Mouse (Mus musculus) hindbrain, postnatal 0 days (tissue): ENCODE results near the gene AC129217.1. TPM values are rescaled to one million over a fixed set of nuclear protein-coding genes. Genes with fewer than 3 reads are reported as not detected.
A peak's percentile ranks its signal among the peaks of the same experiment; 100 is the strongest.
"Not testable (repeated sequence)": the region's sequence is repeated elsewhere in the genome, so short reads cannot be mapped to it uniquely, and the experiment has no call there.

Experiments
- ATAC-seq: fragments of 200-750 bp; cut with Nextera tagmentation; 2 replicates; pipeline ENCODE4 v1.8.0; 2017; ENCODE audit warnings: mild to moderate bottlenecking, moderate TSS enrichment, moderate library complexity
- DNase-seq: peaks from one replicate; pipeline ENCODE4 v3.0.0-alpha.2; 2015; ENCODE audit warnings: low spot score
- H3K27ac ChIP-seq: fragments of 300-500 bp; sonication (generic); 2 replicates; pipeline ENCODE4 v1.5.1; 2014; ENCODE audit warnings: mild to moderate bottlenecking
- H3K27me3 ChIP-seq: fragments of 300-500 bp; sonication (generic); 2 replicates; pipeline ENCODE4 v1.6.1; 2014; ENCODE audit warnings: low read length, mixed read lengths; ENCODE audit not compliant: insufficient read depth
- H3K36me3 ChIP-seq: fragments of 300-500 bp; sonication (generic); 2 replicates; pipeline ENCODE4 v1.6.1; 2014; ENCODE audit warnings: low read length, mixed read lengths; ENCODE audit not compliant: insufficient read depth
- H3K4me1 ChIP-seq: fragments of 300-500 bp; sonication (generic); 2 replicates; pipeline ENCODE4 v1.6.1; 2014; ENCODE audit warnings: antibody characterized with exemption, low read length, mixed read lengths; ENCODE audit not compliant: insufficient read depth
- H3K4me2 ChIP-seq: fragments of 300-500 bp; sonication (generic); 2 replicates; pipeline ENCODE4 v1.6.1; 2014; ENCODE audit warnings: low read depth, mild to moderate bottlenecking, low read length, moderate library complexity, mixed read lengths
- H3K4me3 ChIP-seq: fragments of 300-500 bp; sonication (generic); 2 replicates; pipeline ENCODE4 v1.5.1; 2014; ENCODE audit warnings: low read length
- H3K9ac ChIP-seq: fragments of 300-500 bp; sonication (generic); replicated peaks from 2 replicates; pipeline ENCODE4 v1.6.1; 2014; ENCODE audit warnings: mild to moderate bottlenecking, low read length, moderate library complexity, mixed read lengths
- H3K9me3 ChIP-seq: fragments of 300-500 bp; sonication (generic); 2 replicates; pipeline ENCODE4 v1.6.1; 2016; ENCODE audit warnings: low read length, mixed read lengths
- CTCF ChIP-seq: IDR thresholded peaks from 2 replicates; pipeline ENCODE4 v1.5.1; 2016; ENCODE audit warnings: antibody characterized with exemption, control low read depth, low read depth
- WGBS: fragments of 180-500 bp; shearing (Covaris S2); extraction: QIAGEN DNeasy Blood & Tissue Kit; methylation state at CpG from one replicate; pipeline ENCODE4 v1.1.7; 2014; 5-methylcytosine and 5-hydroxymethylcytosine counted together
- polyA plus RNA-seq: library from polyadenylated mRNA; unstranded; fragments of >200 nt; fragmentation: Nextera tagmentation; extraction: Ambion mirVana; gene quantifications from 2 replicates; pipeline ENCODE4 v1.2.1, GENCODE M21; 2015
- total RNA-seq: library from RNA; depleted of rRNA; stranded (reverse); fragments of >200 nt; gene quantifications from 2 replicates; pipeline ENCODE4 v1.2.3, GENCODE M21; 2014

AC129217.1 gene
- total and polyA plus RNA-seq, 2 experiments from 2014 or later = not detected

DNA sequence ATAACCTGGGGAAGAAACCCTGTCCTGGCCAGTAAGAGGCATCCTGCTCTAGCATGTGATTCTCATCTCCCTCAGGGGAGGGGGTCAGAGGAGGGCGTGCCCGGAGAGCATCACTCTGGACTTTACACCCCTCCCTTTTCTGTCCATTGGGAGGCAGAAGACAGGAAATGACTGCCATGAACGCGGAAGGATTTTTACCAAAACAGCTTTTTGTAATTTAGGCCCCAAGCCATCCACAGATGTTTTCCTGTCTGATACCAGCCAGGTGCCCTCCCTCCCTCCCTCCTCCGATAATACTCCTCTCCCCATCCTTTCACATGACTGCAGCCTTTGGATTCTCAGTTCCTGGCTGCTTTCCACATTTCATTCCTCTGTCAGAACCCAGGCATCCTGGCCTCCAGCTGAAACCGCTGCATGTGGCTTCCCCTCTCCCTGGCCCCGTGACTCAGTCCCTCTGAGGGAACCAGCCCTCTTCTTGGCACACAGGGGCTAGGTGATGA, 20.9 kb downstream of the AC129217.1 start, which contains the start of gene Lrrn4cl:
Gene Lrrn4cl, plus strand, starts transcription at position 367 of the 500 bp plus-strand sequence.
- H3K27me3 ChIP-seq = no peaks in the 10 kb centered on the region
- TF ChIP-seq CTCF = peak; percentile 14; the same call in 1 of the 2 replicates
- H3K36me3 ChIP-seq = peaks cover 32% of the 10 kb centered on the region
- DNase-seq (peak; percentile 56), ATAC-seq (peak; percentile 80)
- H3K4me1 ChIP-seq = no peaks in the 10 kb centered on the region
- no peak within 1 kb of the TSS; the same call in 1 of the 2 replicates for H3K9ac ChIP-seq
- H3K4me3 ChIP-seq = no peak within 1 kb of the TSS
- no peaks in the 10 kb centered on the region for H3K9me3 ChIP-seq
- no peak within 1 kb of the TSS for H3K4me2 ChIP-seq
- no peak within 1 kb of the TSS for H3K27ac ChIP-seq
- 20% methylated on average over 7 of the region's 7 CpGs for WGBS

GRCm38 (mm10) chr19:8851639-8852038, 22.1 kb downstream of the AC129217.1 start:
- ATAC-seq (no peak), DNase-seq (no peak)
- H3K27ac ChIP-seq = no peak overlapping the region
- no peaks in the 10 kb centered on the region for H3K4me1 ChIP-seq
- WGBS = 51% methylated on average over 7 of the region's 7 CpGs
- no peaks in the 10 kb centered on the region for H3K9me3 ChIP-seq
- no peak overlapping the region for H3K9ac ChIP-seq
- TF ChIP-seq CTCF = no peak
- H3K4me2 ChIP-seq = no peak overlapping the region
- H3K4me3 ChIP-seq = no peak overlapping the region
- peaks cover 20% of the 10 kb centered on the region for H3K36me3 ChIP-seq
- no peaks in the 10 kb centered on the region for H3K27me3 ChIP-seq

GRCm38 (mm10) chr19:8852236-8852928, 22.8 kb downstream of the AC129217.1 start:
- Histone ChIP-seq H3K4me3 (no peak overlapping the region), H3K4me2 (no peak overlapping the region), H3K36me3 (peaks cover 13% of the 10 kb centered on the region; the same call in 1 of the 2 replicates), H3K4me1 (no peaks in the 10 kb centered on the region), H3K27ac (no peak overlapping the region), H3K9ac (no peak overlapping the region), H3K9me3 (no peaks in the 10 kb centered on the region), H3K27me3 (no peaks in the 10 kb centered on the region)
- WGBS = 66% methylated on average over 10 of the region's 10 CpGs
- DNase-seq (no peak), ATAC-seq (no peak)
- TF ChIP-seq CTCF = no peak

- no peak overlapping the region for H3K27ac ChIP-seq
- H3K9ac ChIP-seq = no peak overlapping the region
- H3K36me3 ChIP-seq = peaks cover 9% of the 10 kb centered on the region; the same call in 1 of the 2 replicates
- H3K4me2 ChIP-seq = no peak overlapping the region
- ATAC-seq = no peak
- TF ChIP-seq CTCF = no peak
- DNase-seq = no peak
- 77% methylated on average over 3 of the region's 3 CpGs for WGBS
- no peak overlapping the region for H3K4me3 ChIP-seq
- no peaks in the 10 kb centered on the region for H3K9me3 ChIP-seq
- H3K27me3 ChIP-seq = no peaks in the 10 kb centered on the region
- no peaks in the 10 kb centered on the region for H3K4me1 ChIP-seq
These were observed 23.5 kb downstream of the AC129217.1 start for GRCm38 (mm10) chr19:8853117-8853516.

DNA sequence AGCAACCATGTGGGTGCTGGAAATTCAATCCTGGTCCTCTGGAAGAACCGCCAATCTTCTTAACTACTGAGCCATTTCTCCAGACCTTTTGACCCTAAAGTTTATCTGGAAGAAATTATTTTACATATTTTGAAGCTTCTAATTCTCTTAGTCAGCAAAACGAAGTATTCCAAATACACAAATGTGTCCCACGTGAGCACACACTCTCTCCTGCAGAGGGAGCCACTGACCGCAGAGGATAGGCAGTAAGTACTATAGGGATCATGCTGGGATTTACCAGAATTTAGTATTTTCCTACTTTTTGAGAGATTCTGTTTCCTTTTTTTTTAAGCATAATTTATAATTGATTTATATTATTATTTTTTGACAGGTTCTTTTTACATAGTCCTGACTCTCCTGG, 28.1 kb downstream of the AC129217.1 start:
- Histone ChIP-seq H3K4me3 (no peak overlapping the region), H3K27ac (no peak overlapping the region), H3K4me2 (no peak overlapping the region), H3K9me3 (no peaks in the 10 kb centered on the region), H3K36me3 (no peaks in the 10 kb centered on the region), H3K9ac (no peak overlapping the region), H3K27me3 (no peaks in the 10 kb centered on the region), H3K4me1 (no peaks in the 10 kb centered on the region)
- WGBS = 41% methylated on average over 4 of the region's 4 CpGs
- TF ChIP-seq CTCF = peak; percentile 64
- DNase-seq (peak; percentile 65), ATAC-seq (no peak)

DNA sequence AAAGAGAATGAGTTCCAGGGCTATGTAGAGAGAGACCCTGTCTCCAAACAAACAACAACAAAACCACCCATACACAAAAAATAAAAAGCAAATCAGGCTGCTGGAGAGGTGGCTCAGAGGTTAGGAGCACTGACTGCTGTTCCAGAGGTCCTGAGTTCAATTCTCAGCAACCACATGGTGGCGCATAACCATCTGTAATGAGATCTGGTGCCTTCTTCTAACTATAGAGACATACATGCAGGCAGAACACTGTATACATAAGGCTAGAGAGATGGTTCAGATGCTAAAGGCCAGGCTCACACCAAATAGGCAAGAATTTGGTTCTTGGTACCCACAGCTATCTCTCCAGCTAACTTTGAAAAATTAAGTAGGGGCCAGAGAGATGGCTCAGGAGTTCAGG, 29.4 kb downstream of the AC129217.1 start:
- Histone ChIP-seq H3K36me3 (no peaks in the 10 kb centered on the region), H3K4me2 (no peak overlapping the region), H3K4me3 (no peak overlapping the region), H3K9me3 (no peaks in the 10 kb centered on the region), H3K27ac (no peak overlapping the region), H3K27me3 (no peaks in the 10 kb centered on the region), H3K9ac (no peak overlapping the region), H3K4me1 (no peaks in the 10 kb centered on the region)
- peak; percentile 52 for TF ChIP-seq CTCF
- ATAC-seq = no peak
- peak; percentile 27 for DNase-seq
- WGBS = 17% methylated on average over 1 of the region's 1 CpGs

DNA sequence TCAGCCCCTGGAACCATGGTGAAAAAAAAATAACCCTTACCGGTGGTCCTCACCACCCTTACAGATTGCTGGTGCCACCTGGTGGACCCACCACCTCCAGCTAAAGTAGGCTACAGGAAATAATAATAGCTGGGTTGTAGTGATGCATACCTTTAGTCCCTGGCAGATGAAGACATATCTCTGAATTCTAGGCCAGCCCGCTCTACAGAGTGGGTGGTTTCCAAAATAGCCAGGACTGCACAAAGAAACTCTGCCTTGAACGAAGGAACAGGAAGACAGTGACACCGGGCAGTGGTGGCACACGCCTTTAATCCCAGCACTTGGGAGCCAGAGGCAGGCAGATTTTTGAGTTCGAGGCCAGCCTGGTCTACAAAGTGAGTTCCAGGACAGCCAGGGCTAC, 34.7 kb downstream of the AC129217.1 start:
- DNase-seq = no peak
- H3K4me1 ChIP-seq = no peaks in the 10 kb centered on the region
- H3K9me3 ChIP-seq = no peaks in the 10 kb centered on the region
- H3K27ac ChIP-seq = no peak overlapping the region
- WGBS = 86% methylated on average over 6 of the region's 6 CpGs
- no peaks in the 10 kb centered on the region for H3K27me3 ChIP-seq
- no peak; the same call in 1 of the 2 replicates for TF ChIP-seq CTCF
- no peak overlapping the region for H3K9ac ChIP-seq
- no peak for ATAC-seq
- no peak overlapping the region for H3K4me2 ChIP-seq
- no peak overlapping the region for H3K4me3 ChIP-seq
- no peaks in the 10 kb centered on the region for H3K36me3 ChIP-seq

- 79% methylated on average over 3 of the region's 3 CpGs for WGBS
- not testable (repeated sequence) for H3K9ac ChIP-seq
These were observed 40.8 kb downstream of the AC129217.1 start for GRCm38 (mm10) chr19:8870381-8870780.

More at GRCm38 (mm10) chr19:8870381-8870780, 40.8 kb downstream of the AC129217.1 start:
- Histone ChIP-seq H3K4me2 (peak overlapping the region; percentile 91; the same call in 1 of the 2 replicates), H3K36me3 (peaks cover 17% of the 10 kb centered on the region; the same call in 1 of the 2 replicates)
- not testable (repeated sequence) for ATAC-seq, DNase-seq, H3K27ac ChIP-seq, H3K27me3 ChIP-seq, H3K4me1 ChIP-seq, H3K4me3 ChIP-seq, H3K9me3 ChIP-seq
